Mouse (Mus musculus): Measurements from ENCODE around the gene Cys1. TPM values are rescaled to one million over a fixed set of nuclear protein-coding genes. Genes with fewer than 3 reads are reported as not detected.
"Not testable (repeated sequence)": the region's sequence is repeated elsewhere in the genome, so short reads cannot be mapped to it uniquely, and the experiment has no call there.

Cys1 gene
- total and polyA plus RNA-seq, 2 experiments from 2014 or later, result 1.4 to 3.9 TPM

GRCm38 (mm10) chr12:24651063-24651557 lies 30.5 kb downstream of the Cys1 start, which contains the start of gene Klf11:
Gene Klf11 (plus strand): TSS chr12:24651274.
- H3K36me3 ChIP-seq (ENCODE audit: insufficient read depth, low read length), result peaks cover 17% of the 10 kb centered on the region; the same call in 1 of the 2 replicates
- 2% methylated on average over 63 of the region's 68 CpGs for WGBS
- peak within 1 kb of the TSS; percentile 86 for H3K4me3 ChIP-seq (ENCODE audit: low read length)
- H3K9me3 ChIP-seq (ENCODE audit: low read length), result no peaks in the 10 kb centered on the region
- peak within 1 kb of the TSS; percentile 95 for H3K9ac ChIP-seq (replicated peaks; ENCODE audit: low read length)
- H3K27ac ChIP-seq, result peak within 1 kb of the TSS; percentile 94
- ATAC-seq (peak; percentile 94), DNase-seq (ENCODE audit: low spot score) (peak; percentile 98)
- no peaks in the 10 kb centered on the region for H3K27me3 ChIP-seq (ENCODE audit: insufficient read depth, low read length)
- peaks cover 9% of the 10 kb centered on the region; the same call in 1 of the 2 replicates for H3K4me1 ChIP-seq (ENCODE audit: insufficient read depth, low read length)
- H3K4me2 ChIP-seq (ENCODE audit: low read depth, low read length), result peak within 1 kb of the TSS; percentile 67
- no peak for TF ChIP-seq CTCF (IDR thresholded peaks at IDR 0.05; ENCODE audit: low read depth)

- no peak for TF ChIP-seq CTCF (IDR thresholded peaks at IDR 0.05; ENCODE audit: low read depth)
- Histone ChIP-seq H3K4me1 (ENCODE audit: insufficient read depth, low read length) (peaks cover 9% of the 10 kb centered on the region; the same call in 1 of the 2 replicates), H3K9me3 (ENCODE audit: low read length) (no peaks in the 10 kb centered on the region), H3K9ac (replicated peaks; ENCODE audit: low read length) (peak overlapping the region; percentile 95; the same call in 1 of the 2 replicates), H3K4me3 (ENCODE audit: low read length) (peak overlapping the region; percentile 86), H3K27ac (peak overlapping the region; percentile 94), H3K36me3 (ENCODE audit: insufficient read depth, low read length) (peaks cover 12% of the 10 kb centered on the region; the same call in 1 of the 2 replicates), H3K4me2 (ENCODE audit: low read depth, low read length) (peak overlapping the region; percentile 67), H3K27me3 (ENCODE audit: insufficient read depth, low read length) (no peaks in the 10 kb centered on the region)
- ATAC-seq, result no peak
- DNase-seq (ENCODE audit: low spot score), result no peak
- 3% methylated on average over 22 of the region's 22 CpGs for WGBS
These were observed 31.1 kb downstream of the Cys1 start for GRCm38 (mm10) chr12:24650415-24651062.

GRCm38 (mm10) chr12:24648094-24648493 lies 33.5 kb downstream of the Cys1 start:
- Histone ChIP-seq H3K36me3 (ENCODE audit: insufficient read depth, low read length) (no peaks in the 10 kb centered on the region), H3K4me3 (ENCODE audit: low read length) (no peak overlapping the region), H3K27me3 (ENCODE audit: insufficient read depth, low read length) (no peaks in the 10 kb centered on the region), H3K9ac (replicated peaks; ENCODE audit: low read length) (no peak overlapping the region), H3K4me2 (ENCODE audit: low read depth, low read length) (no peak overlapping the region), H3K27ac (no peak overlapping the region), H3K9me3 (ENCODE audit: low read length) (no peaks in the 10 kb centered on the region), H3K4me1 (ENCODE audit: insufficient read depth, low read length) (peaks cover 9% of the 10 kb centered on the region; the same call in 1 of the 2 replicates)
- WGBS, result 56% methylated on average over 1 of the region's 1 CpGs
- no peak for ATAC-seq
- no peak for TF ChIP-seq CTCF (IDR thresholded peaks at IDR 0.05; ENCODE audit: low read depth)
- DNase-seq (ENCODE audit: low spot score), result no peak

- ATAC-seq (no peak), DNase-seq (ENCODE audit: low spot score) (no peak)
- TF ChIP-seq CTCF (IDR thresholded peaks at IDR 0.05; ENCODE audit: low read depth), result no peak
- H3K9me3 ChIP-seq (ENCODE audit: low read length), result no peaks in the 10 kb centered on the region
- H3K27me3 ChIP-seq (ENCODE audit: insufficient read depth, low read length), result no peaks in the 10 kb centered on the region
- H3K4me1 ChIP-seq (ENCODE audit: insufficient read depth, low read length), result peaks cover 13% of the 10 kb centered on the region
- WGBS, result 71% methylated on average over 6 of the region's 6 CpGs
- no peak overlapping the region for H3K4me3 ChIP-seq (ENCODE audit: low read length)
- no peaks in the 10 kb centered on the region for H3K36me3 ChIP-seq (ENCODE audit: insufficient read depth, low read length)
- no peak overlapping the region for H3K4me2 ChIP-seq (ENCODE audit: low read depth, low read length)
- H3K9ac ChIP-seq (replicated peaks; ENCODE audit: low read length), result no peak overlapping the region
- H3K27ac ChIP-seq, result no peak overlapping the region
These were observed 35.7 kb downstream of the Cys1 start for GRCm38 (mm10) chr12:24645901-24646300.

GRCm38 (mm10) chr12:24644125-24644571 lies 37.5 kb downstream of the Cys1 start:
- ATAC-seq, result no peak
- Histone ChIP-seq H3K27me3 (ENCODE audit: insufficient read depth, low read length) (no peaks in the 10 kb centered on the region), H3K4me2 (ENCODE audit: low read depth, low read length) (no peak overlapping the region), H3K9me3 (ENCODE audit: low read length) (no peaks in the 10 kb centered on the region), H3K27ac (no peak overlapping the region), H3K9ac (replicated peaks; ENCODE audit: low read length) (no peak overlapping the region), H3K4me3 (ENCODE audit: low read length) (no peak overlapping the region), H3K36me3 (ENCODE audit: insufficient read depth, low read length) (no peaks in the 10 kb centered on the region), H3K4me1 (ENCODE audit: insufficient read depth, low read length) (peaks cover 8% of the 10 kb centered on the region)
- 19% methylated on average over 1 of the region's 1 CpGs for WGBS
- DNase-seq (ENCODE audit: low spot score), result no peak
- TF ChIP-seq CTCF (IDR thresholded peaks at IDR 0.05; ENCODE audit: low read depth), result no peak

GRCm38 (mm10) chr12:24642370-24642802 lies 39.2 kb downstream of the Cys1 start:
- H3K4me1 ChIP-seq (ENCODE audit: insufficient read depth, low read length), result peaks cover 8% of the 10 kb centered on the region
- no peak overlapping the region for H3K9ac ChIP-seq (replicated peaks; ENCODE audit: low read length)
- no peaks in the 10 kb centered on the region for H3K9me3 ChIP-seq (ENCODE audit: low read length)
- no peak overlapping the region for H3K4me2 ChIP-seq (ENCODE audit: low read depth, low read length)
- DNase-seq (ENCODE audit: low spot score) (peak; percentile 89), ATAC-seq (peak; percentile 97)
- no peak for TF ChIP-seq CTCF (IDR thresholded peaks at IDR 0.05; ENCODE audit: low read depth)
- H3K4me3 ChIP-seq (ENCODE audit: low read length), result no peak overlapping the region
- peak overlapping the region; percentile 27 for H3K27ac ChIP-seq
- no peaks in the 10 kb centered on the region for H3K36me3 ChIP-seq (ENCODE audit: insufficient read depth, low read length)
- WGBS, result 30% methylated on average over 4 of the region's 4 CpGs
- H3K27me3 ChIP-seq (ENCODE audit: insufficient read depth, low read length), result no peaks in the 10 kb centered on the region

- WGBS, result 96% methylated on average over 10 of the region's 10 CpGs
- not testable (repeated sequence) for H3K27ac ChIP-seq; H3K36me3 ChIP-seq (ENCODE audit: insufficient read depth, low read length); H3K4me3 ChIP-seq (ENCODE audit: low read length); H3K4me1 ChIP-seq (ENCODE audit: insufficient read depth, low read length); H3K27me3 ChIP-seq (ENCODE audit: insufficient read depth, low read length); DNase-seq (ENCODE audit: low spot score); H3K9ac ChIP-seq (replicated peaks; ENCODE audit: low read length); H3K9me3 ChIP-seq (ENCODE audit: low read length); H3K4me2 ChIP-seq (ENCODE audit: low read depth, low read length); ATAC-seq
These were observed 42.8 kb downstream of the Cys1 start for GRCm38 (mm10) chr12:24638787-24639186.

Data from hindbrain, postnatal 0 days (tissue).